Mouse (Mus musculus) myocyte (in vitro differentiated cells): ENCODE results near the gene Ak2.

Experiments
- CEBPB ChIP-seq: IDR thresholded peaks from 2 replicates; pipeline ENCODE4 v1.6.1; 2011; ENCODE audit warnings: mild to moderate bottlenecking, moderate library complexity; ENCODE audit not compliant: poor library complexity, insufficient read depth, severe bottlenecking
- MYOG ChIP-seq, 3 experiments: IDR thresholded peaks; one replicate each; pipeline ENCODE4 v1.6.1; 2011; ENCODE audit warnings: control low read depth in 2 of 3, low read depth in 2 of 3, mild to moderate bottlenecking in 2 of 3; ENCODE audit not compliant: insufficient read length in 2 of 3, control insufficient read depth in 1 of 3, insufficient read depth in 1 of 3
- USF1 ChIP-seq: IDR thresholded peaks from one replicate; pipeline ENCODE4 v1.6.1; 2011; ENCODE audit warnings: low read depth, mild to moderate bottlenecking, control low read depth, moderate library complexity

GRCm38 (mm10) chr4:129021426-129021825, 29.7 kb downstream of the Ak2 start:
- TF ChIP-seq CEBPB, result no peak
- no peak for TF ChIP-seq MYOG (IDR thresholded peaks at IDR 0.05; ENCODE audit: control insufficient read depth in 1 of 3, insufficient read depth in 1 of 3, insufficient read length in 2 of 3, low read depth in 2 of 3)
- no peak for TF ChIP-seq USF1
